25 mouse cellular contexts compared by ENCODE assay signal in genomic region chr1:194908956-194909355, GRCm38 (mm10). TPM values are rescaled to one million over a fixed set of nuclear protein-coding genes. Genes with fewer than 3 reads are reported as not detected.
DNase-seq lines count a peak whose midpoint lies in the region; ATAC-seq and TF ChIP-seq lines count a peak whose summit lies in the region.
"Had no signal": no experiment of that assay in that cellular context is flagged by ENCODE, and none has a peak within 500 bp of the region (broad histone marks: within the 10 kb centered on the region; RNA-seq: fewer than 3 reads in every experiment).

No protein-coding gene starts in this region.

- no peaks in the 10 kb centered on the region for H3K4me1 ChIP-seq in midbrain, embryonic 11.5 days (ENCODE audit: control insufficient read depth, insufficient read depth, low read length)
- H3K4me1 ChIP-seq in midbrain, embryonic 15.5 days, result no peaks in the 10 kb centered on the region
- H3K4me1 ChIP-seq in heart, embryonic 12.5 days (replicated peaks), result no peaks in the 10 kb centered on the region
- H3K4me1 ChIP-seq: embryonic facial prominence, embryonic 10.5 days; embryonic facial prominence, embryonic 13.5 days; forebrain, embryonic 12.5 days; forebrain, embryonic 15.5 days; heart, embryonic 10.5 days; hindbrain, embryonic 12.5 days; hindbrain, embryonic 15.5 days had no signal

- POLR2A ChIA-PET in Patski (lab: Charles Lee), result no interaction called here

- CTCF ChIA-PET in Patski (lab: Charles Lee), result interaction anchor here (1.0 to 1.3 kb wide), 3 partner anchors 18 to 40 kb away, joined by 3 read pairs; no protein-coding TSS in a partner anchor

- no peaks in the 10 kb centered on the region for H3K36me3 ChIP-seq in midbrain, embryonic 11.5 days (ENCODE audit: control insufficient read depth, insufficient read depth, low read length)
- H3K36me3 ChIP-seq in midbrain, embryonic 15.5 days (replicated peaks), result no peaks in the 10 kb centered on the region
- H3K36me3 ChIP-seq in C2C12 (ENCODE audit: control insufficient read depth, insufficient read depth), result no peaks in the 10 kb centered on the region
- no peaks in the 10 kb centered on the region for H3K36me3 ChIP-seq in heart, embryonic 12.5 days
- H3K36me3 ChIP-seq: embryonic facial prominence, embryonic 10.5 days; embryonic facial prominence, embryonic 13.5 days; forebrain, embryonic 12.5 days; forebrain, embryonic 15.5 days; heart, embryonic 10.5 days; hindbrain, embryonic 12.5 days; hindbrain, embryonic 15.5 days had no signal

- no peaks in the 10 kb centered on the region for H3K79me3 ChIP-seq in C2C12 (ENCODE audit: low read depth)

- H3K27ac ChIP-seq in midbrain, embryonic 11.5 days (ENCODE audit: low read depth, low read length), result no peak overlapping the region
- no peak overlapping the region for H3K27ac ChIP-seq in midbrain, embryonic 15.5 days
- no peak overlapping the region for H3K27ac ChIP-seq in heart, embryonic 12.5 days (ENCODE audit: poor library complexity, severe bottlenecking)
- H3K27ac ChIP-seq: embryonic facial prominence, embryonic 10.5 days; embryonic facial prominence, embryonic 13.5 days; forebrain, embryonic 12.5 days; forebrain, embryonic 15.5 days; heart, adult 2 months; heart, embryonic 10.5 days; hindbrain, embryonic 12.5 days; hindbrain, embryonic 15.5 days had no signal

- no peak for TF ChIP-seq CTCF in C2C12 (IDR thresholded peaks at IDR 0.05; ENCODE audit: control insufficient read depth, insufficient read depth, insufficient read length)
- TF ChIP-seq CTCF in Patski (IDR thresholded peaks at IDR 0.05), result no peak

- no peak overlapping the region for H3K9ac ChIP-seq in midbrain, embryonic 11.5 days (ENCODE audit: low read length)
- H3K9ac ChIP-seq in midbrain, embryonic 15.5 days, result no peak overlapping the region
- no peak overlapping the region for H3K9ac ChIP-seq in heart, embryonic 12.5 days
- H3K9ac ChIP-seq: embryonic facial prominence, embryonic 13.5 days; forebrain, embryonic 12.5 days; forebrain, embryonic 15.5 days; hindbrain, embryonic 12.5 days; hindbrain, embryonic 15.5 days had no signal

- H3K9me3 ChIP-seq in midbrain, embryonic 11.5 days (ENCODE audit: control insufficient read depth, low read length), result no peaks in the 10 kb centered on the region
- no peaks in the 10 kb centered on the region for H3K9me3 ChIP-seq in midbrain, embryonic 15.5 days
- no peaks in the 10 kb centered on the region for H3K9me3 ChIP-seq in heart, embryonic 12.5 days (replicated peaks)
- H3K9me3 ChIP-seq: embryonic facial prominence, embryonic 10.5 days; embryonic facial prominence, embryonic 13.5 days; forebrain, embryonic 12.5 days; forebrain, embryonic 15.5 days; heart, embryonic 10.5 days; hindbrain, embryonic 12.5 days; hindbrain, embryonic 15.5 days had no signal

- H3K79me2 ChIP-seq in C2C12 (ENCODE audit: control insufficient read depth, insufficient read depth), result no peaks in the 10 kb centered on the region

- no peak overlapping the region for H3ac ChIP-seq in C2C12 (ENCODE audit: control insufficient read depth, insufficient read length, low read depth)

- H3K4me2 ChIP-seq in midbrain, embryonic 11.5 days, result no peak overlapping the region
- no peak overlapping the region for H3K4me2 ChIP-seq in midbrain, embryonic 15.5 days
- no peak overlapping the region for H3K4me2 ChIP-seq in heart, embryonic 12.5 days
- H3K4me2 ChIP-seq: embryonic facial prominence, embryonic 13.5 days; forebrain, embryonic 12.5 days; forebrain, embryonic 15.5 days; hindbrain, embryonic 12.5 days; hindbrain, embryonic 15.5 days had no signal

- no peak overlapping the region for H3K4me3 ChIP-seq in midbrain, embryonic 11.5 days (ENCODE audit: low read depth, low read length)
- no peak overlapping the region for H3K4me3 ChIP-seq in midbrain, embryonic 15.5 days
- no peak overlapping the region for H3K4me3 ChIP-seq in C2C12 (ENCODE audit: insufficient read depth, poor library complexity, severe bottlenecking)
- H3K4me3 ChIP-seq in heart, embryonic 12.5 days, result no peak overlapping the region
- H3K4me3 ChIP-seq: embryonic facial prominence, embryonic 10.5 days; embryonic facial prominence, embryonic 13.5 days; erythroblast, embryonic 14.5 days; forebrain, embryonic 12.5 days; forebrain, embryonic 15.5 days; heart, adult 2 months; heart, embryonic 10.5 days; hindbrain, embryonic 12.5 days; hindbrain, embryonic 15.5 days had no signal

- ATAC-seq in midbrain, embryonic 11.5 days (ENCODE audit: low FRiP score), result no peak
- ATAC-seq in midbrain, embryonic 15.5 days (replicated peaks), result no peak
- ATAC-seq in Patski, result peak; percentile 86
- no peak for ATAC-seq in heart, embryonic 12.5 days (ENCODE audit: insufficient number of reproducible peaks, low FRiP score)
- ATAC-seq: CD4-positive, CD25-positive, alpha-beta regulatory T cell, adult 4 months; forebrain, embryonic 15.5 days had no signal

- in situ Hi-C loops in Patski (cut with MboI; ENCODE audit: low pct_unique_long_range_greater_than_20kb), result no loop called here

- H3K27me3 ChIP-seq in midbrain, embryonic 11.5 days (ENCODE audit: control insufficient read depth, insufficient read depth, low read length), result no peaks in the 10 kb centered on the region
- no peaks in the 10 kb centered on the region for H3K27me3 ChIP-seq in midbrain, embryonic 15.5 days (replicated peaks)
- H3K27me3 ChIP-seq in C2C12 (ENCODE audit: control insufficient read depth, insufficient read depth, insufficient read length) (no peaks in the 10 kb centered on the region), Patski (no peaks in the 10 kb centered on the region)
- no peaks in the 10 kb centered on the region for H3K27me3 ChIP-seq in heart, embryonic 12.5 days (replicated peaks)
- H3K27me3 ChIP-seq: embryonic facial prominence, embryonic 13.5 days; forebrain, embryonic 12.5 days; forebrain, embryonic 15.5 days; hindbrain, embryonic 12.5 days; hindbrain, embryonic 15.5 days had no signal

- DNase-seq in midbrain, embryonic 11.5 days (ENCODE audit: low spot score, missing footprints), result peak; percentile 26
- peak; percentile 34 for DNase-seq in Patski (ENCODE audit: low read depth, low spot score)
- DNase-seq in thymus, postnatal 4 days, result no peak
- DNase-seq: adrenal gland, adult 2 months; adrenal gland, postnatal 25 days; B cell, adult 2 months; cerebellum, adult 11-12 months; cerebellum, adult 8-10 months; cerebellum, postnatal 10 days; cerebellum, postnatal 36 days; embryo, embryonic 11 days; gastrocnemius, postnatal 36 days; heart, adult 2 months had no signal

TF ChIP-seq in C2C12, 6 proteins besides CTCF, POLR2A, EP300 and RAD21:
- peak; percentile 84 for TF ChIP-seq FOSL1 (IDR thresholded peaks at IDR 0.05; ENCODE audit: insufficient read depth, low read length, poor library complexity, severe bottlenecking)
- no peak for TF ChIP-seq USF1 (IDR thresholded peaks at IDR 0.05; ENCODE audit: low read depth)
- TF ChIP-seq CEBPB (IDR thresholded peaks at IDR 0.05; ENCODE audit: low read depth), result no peak
TF ChIP-seq in C2C12: peak in this region for 1.

RNA-seq across cellular contexts. Expression of gene Cd34, which starts 29.7 kb away (rescaled TPM):
- polyA plus RNA-seq in midbrain, embryonic 11.5 days (2014; fragmentation: Nextera tagmentation; extraction: Ambion mirVana), result 51.3 and 54.5 TPM in 2 replicates
- polyA plus RNA-seq in midbrain, embryonic 15.5 days (2015; fragmentation: Nextera tagmentation; extraction: Ambion mirVana), result 28.0 TPM in 2 replicates
- polyA plus RNA-seq in C2C12 (2012; fragmentation: generic; extraction: Trizol), result 6.7 TPM
- 0.05 TPM for polyA plus RNA-seq in Patski (2021)
- 86.2 and 91.5 TPM in 2 replicates for polyA plus RNA-seq in heart, embryonic 12.5 days (2016; fragmentation: Nextera tagmentation; extraction: Ambion mirVana)
